Mouse (Mus musculus) hindbrain, postnatal 0 days (tissue): ENCODE data around the gene Snd1. TPM values are rescaled to one million over a fixed set of nuclear protein-coding genes. Genes with fewer than 3 reads are reported as not detected.
A peak's percentile ranks its signal among the peaks of the same experiment; 100 is the strongest.

ENCODE experiments used
- ATAC-seq: fragments of 200-750 bp; cut with Nextera tagmentation; 2 replicates; pipeline ENCODE4 v1.8.0; 2017; ENCODE audit warnings: mild to moderate bottlenecking, moderate TSS enrichment, moderate library complexity
- DNase-seq: peaks from one replicate; pipeline ENCODE4 v3.0.0-alpha.2; 2015; ENCODE audit warnings: low spot score
- H3K27ac ChIP-seq: fragments of 300-500 bp; sonication (generic); 2 replicates; pipeline ENCODE4 v1.5.1; 2014; ENCODE audit warnings: mild to moderate bottlenecking
- H3K27me3 ChIP-seq: fragments of 300-500 bp; sonication (generic); 2 replicates; pipeline ENCODE4 v1.6.1; 2014; ENCODE audit warnings: low read length, mixed read lengths; ENCODE audit not compliant: insufficient read depth
- H3K36me3 ChIP-seq: fragments of 300-500 bp; sonication (generic); 2 replicates; pipeline ENCODE4 v1.6.1; 2014; ENCODE audit warnings: low read length, mixed read lengths; ENCODE audit not compliant: insufficient read depth
- H3K4me1 ChIP-seq: fragments of 300-500 bp; sonication (generic); 2 replicates; pipeline ENCODE4 v1.6.1; 2014; ENCODE audit warnings: antibody characterized with exemption, low read length, mixed read lengths; ENCODE audit not compliant: insufficient read depth
- H3K4me2 ChIP-seq: fragments of 300-500 bp; sonication (generic); 2 replicates; pipeline ENCODE4 v1.6.1; 2014; ENCODE audit warnings: low read depth, mild to moderate bottlenecking, low read length, moderate library complexity, mixed read lengths
- H3K4me3 ChIP-seq: fragments of 300-500 bp; sonication (generic); 2 replicates; pipeline ENCODE4 v1.5.1; 2014; ENCODE audit warnings: low read length
- H3K9ac ChIP-seq: fragments of 300-500 bp; sonication (generic); replicated peaks from 2 replicates; pipeline ENCODE4 v1.6.1; 2014; ENCODE audit warnings: mild to moderate bottlenecking, low read length, moderate library complexity, mixed read lengths
- H3K9me3 ChIP-seq: fragments of 300-500 bp; sonication (generic); 2 replicates; pipeline ENCODE4 v1.6.1; 2016; ENCODE audit warnings: low read length, mixed read lengths
- CTCF ChIP-seq: IDR thresholded peaks from 2 replicates; pipeline ENCODE4 v1.5.1; 2016; ENCODE audit warnings: antibody characterized with exemption, control low read depth, low read depth
- WGBS: fragments of 180-500 bp; shearing (Covaris S2); extraction: QIAGEN DNeasy Blood & Tissue Kit; methylation state at CpG from one replicate; pipeline ENCODE4 v1.1.7; 2014; 5-methylcytosine and 5-hydroxymethylcytosine counted together
- polyA plus RNA-seq: library from polyadenylated mRNA; unstranded; fragments of >200 nt; fragmentation: Nextera tagmentation; extraction: Ambion mirVana; gene quantifications from 2 replicates; pipeline ENCODE4 v1.2.1, GENCODE M21; 2015
- total RNA-seq: library from RNA; depleted of rRNA; stranded (reverse); fragments of >200 nt; gene quantifications from 2 replicates; pipeline ENCODE4 v1.2.3, GENCODE M21; 2014

Gene Snd1
- total and polyA plus RNA-seq, 2 experiments from 2014 or later = 67.6 to 85.5 TPM

DNA sequence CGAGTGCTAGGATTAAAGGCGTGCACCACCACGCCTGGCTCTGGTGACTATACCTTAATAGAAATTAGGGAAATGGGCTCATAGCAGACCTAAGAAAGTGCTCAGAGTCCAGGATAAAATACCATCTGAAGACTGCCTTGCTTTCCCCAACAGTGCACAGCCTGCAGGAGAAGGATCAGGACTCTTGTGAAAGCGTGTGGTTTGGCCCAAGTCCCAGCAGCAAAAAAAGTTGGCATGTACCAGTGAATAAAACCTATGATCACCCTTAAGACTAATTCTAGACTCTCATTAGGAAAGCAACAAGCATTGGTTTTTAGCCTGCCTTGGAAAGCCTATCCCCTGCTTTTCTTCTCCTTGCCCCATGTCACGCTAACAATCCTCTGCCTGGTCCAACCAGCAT lies 348.9 kb downstream of the Snd1 start:
- DNase-seq = no peak
- Histone ChIP-seq H3K36me3 (peaks cover 3% of the 10 kb centered on the region; the same call in 1 of the 2 replicates), H3K4me1 (peaks cover 40% of the 10 kb centered on the region), H3K27ac (no peak overlapping the region), H3K27me3 (no peaks in the 10 kb centered on the region), H3K4me2 (no peak overlapping the region), H3K9ac (no peak overlapping the region), H3K4me3 (no peak overlapping the region), H3K9me3 (no peaks in the 10 kb centered on the region)
- ATAC-seq = no peak
- no peak for TF ChIP-seq CTCF
- 81% methylated on average over 5 of the region's 5 CpGs for WGBS

DNA sequence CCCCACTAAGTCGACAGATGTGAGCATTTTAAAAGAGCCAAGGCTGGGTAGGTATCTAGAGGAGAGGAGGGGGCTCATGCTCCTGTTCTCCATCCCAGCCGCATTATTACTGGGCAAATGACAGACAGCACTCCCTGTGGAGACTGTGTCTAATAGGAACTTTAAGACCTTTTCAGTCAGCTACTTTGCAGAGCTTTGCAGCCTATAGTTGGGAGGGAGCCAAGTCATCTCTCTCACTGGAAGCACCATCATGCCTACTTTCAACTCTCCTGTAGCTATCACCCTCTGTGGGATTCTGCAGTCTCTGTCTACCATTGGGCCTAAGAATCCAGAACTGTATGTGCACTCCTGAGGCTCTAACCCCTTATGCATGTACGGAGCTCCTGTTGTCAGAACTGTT lies 351.0 kb downstream of the Snd1 start:
- Histone ChIP-seq H3K36me3 (no peaks in the 10 kb centered on the region), H3K4me1 (peaks cover 34% of the 10 kb centered on the region), H3K27ac (no peak overlapping the region), H3K27me3 (no peaks in the 10 kb centered on the region), H3K4me2 (peak overlapping the region; percentile 97), H3K9me3 (no peaks in the 10 kb centered on the region), H3K9ac (no peak overlapping the region), H3K4me3 (no peak overlapping the region)
- WGBS = 39% methylated on average over 3 of the region's 3 CpGs
- no peak for TF ChIP-seq CTCF
- ATAC-seq (no peak), DNase-seq (no peak)

DNA sequence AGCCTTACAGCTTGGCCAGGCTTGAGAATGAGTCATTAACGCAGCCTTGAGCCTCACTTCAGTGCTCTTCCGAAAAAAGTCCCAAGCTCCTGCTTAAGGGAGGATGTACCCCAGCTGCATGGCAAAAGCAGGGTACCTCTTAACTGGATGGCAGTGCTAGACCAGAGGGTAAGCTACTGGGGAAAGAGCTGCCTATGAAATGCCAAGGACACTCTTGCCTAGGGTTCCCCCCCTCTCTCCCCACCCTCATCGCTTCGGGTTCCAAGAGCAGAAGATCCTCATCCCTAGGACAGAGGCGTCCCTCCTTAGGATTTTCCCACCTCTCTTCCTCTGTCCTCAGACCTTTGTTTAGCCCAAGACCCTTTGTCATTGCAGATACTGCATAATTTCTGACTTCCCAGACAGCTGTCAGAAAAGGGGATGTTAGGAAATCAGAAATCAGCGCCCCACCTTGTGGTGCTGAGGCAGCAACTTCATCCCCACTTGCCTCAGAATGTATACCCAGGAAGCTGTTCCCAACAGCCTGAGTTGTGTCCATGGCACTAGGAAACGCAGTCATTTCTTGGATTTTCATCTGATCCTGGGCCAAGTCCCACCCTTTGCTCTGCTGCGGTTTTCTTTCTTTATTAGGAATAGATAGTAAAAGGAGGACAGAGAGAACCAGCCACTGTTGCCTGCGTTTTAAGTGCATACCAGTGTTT lies 351.9 kb downstream of the Snd1 start:
- peak overlapping the region; percentile 15; the same call in 1 of the 2 replicates for H3K27ac ChIP-seq
- DNase-seq = peak; percentile 54
- WGBS = 29% methylated on average over 9 of the region's 9 CpGs

DNA sequence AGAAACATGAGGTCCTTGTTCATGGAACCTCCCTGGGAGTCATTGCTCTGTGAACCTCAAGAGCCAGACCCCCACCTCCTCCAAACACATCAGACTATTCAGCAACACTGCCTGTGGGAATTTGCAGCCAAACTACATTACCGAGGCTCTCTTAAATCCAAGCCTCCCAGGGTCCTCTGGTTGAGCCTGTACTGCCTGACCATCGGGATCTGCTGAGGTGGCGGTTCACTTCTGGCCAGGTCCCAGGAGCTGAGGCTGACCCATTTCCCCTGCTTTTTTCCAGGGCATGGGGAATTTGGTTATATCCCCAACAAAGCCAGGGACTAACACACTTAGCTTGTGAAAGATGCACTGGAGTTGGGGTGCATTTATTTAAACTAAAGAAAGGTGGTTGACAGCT lies 352.6 kb downstream of the Snd1 start:
- WGBS = 9% methylated on average over 3 of the region's 3 CpGs
- Histone ChIP-seq H3K36me3 (no peaks in the 10 kb centered on the region), H3K27me3 (no peaks in the 10 kb centered on the region), H3K4me3 (peak overlapping the region; percentile 87), H3K27ac (no peak overlapping the region), H3K4me1 (peaks cover 35% of the 10 kb centered on the region), H3K4me2 (peak overlapping the region; percentile 97), H3K9ac (peak overlapping the region; percentile 37; the same call in 1 of the 2 replicates), H3K9me3 (no peaks in the 10 kb centered on the region)
- no peak for TF ChIP-seq CTCF
- DNase-seq (no peak), ATAC-seq (no peak)

More for the DNA sequence above, 351.9 kb downstream of the Snd1 start:
- Histone ChIP-seq H3K27me3 (no peaks in the 10 kb centered on the region), H3K4me3 (peak overlapping the region; percentile 87), H3K4me1 (peaks cover 35% of the 10 kb centered on the region), H3K4me2 (peak overlapping the region; percentile 97), H3K9me3 (no peaks in the 10 kb centered on the region), H3K36me3 (no peaks in the 10 kb centered on the region), H3K9ac (peak overlapping the region; percentile 37)
- peak; percentile 64 for TF ChIP-seq CTCF
- no peak for ATAC-seq

DNA sequence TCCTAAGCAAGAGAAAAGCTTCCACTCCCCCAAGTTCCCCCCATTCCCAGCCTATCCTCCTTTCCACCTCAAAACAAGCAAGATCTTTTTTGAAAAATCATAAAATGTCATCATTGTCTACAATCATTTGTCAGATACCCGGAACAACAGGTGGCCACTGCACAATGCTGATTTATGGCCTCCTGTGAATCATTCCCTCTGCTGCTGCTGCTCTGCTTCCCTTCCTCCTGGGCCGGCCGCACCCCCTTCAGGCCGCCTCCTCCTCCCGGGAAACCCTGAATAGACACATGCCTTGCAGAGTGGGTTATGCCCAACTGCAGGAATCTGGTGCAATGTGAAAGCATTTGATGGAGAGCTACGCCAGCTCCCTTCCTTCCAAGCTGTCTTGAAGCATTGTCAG lies 353.7 kb downstream of the Snd1 start:
- H3K4me2 ChIP-seq = peak overlapping the region; percentile 97
- no peak overlapping the region for H3K27ac ChIP-seq
- peak overlapping the region; percentile 87 for H3K4me3 ChIP-seq
- H3K4me1 ChIP-seq = peaks cover 35% of the 10 kb centered on the region
- H3K9me3 ChIP-seq = no peaks in the 10 kb centered on the region
- ATAC-seq (no peak), DNase-seq (peak; percentile 44)
- WGBS = 9% methylated on average over 6 of the region's 6 CpGs
- peak overlapping the region; percentile 21 for H3K9ac ChIP-seq
- H3K36me3 ChIP-seq = no peaks in the 10 kb centered on the region
- TF ChIP-seq CTCF = peak; percentile 37; the same call in 1 of the 2 replicates
- H3K27me3 ChIP-seq = no peaks in the 10 kb centered on the region

DNA sequence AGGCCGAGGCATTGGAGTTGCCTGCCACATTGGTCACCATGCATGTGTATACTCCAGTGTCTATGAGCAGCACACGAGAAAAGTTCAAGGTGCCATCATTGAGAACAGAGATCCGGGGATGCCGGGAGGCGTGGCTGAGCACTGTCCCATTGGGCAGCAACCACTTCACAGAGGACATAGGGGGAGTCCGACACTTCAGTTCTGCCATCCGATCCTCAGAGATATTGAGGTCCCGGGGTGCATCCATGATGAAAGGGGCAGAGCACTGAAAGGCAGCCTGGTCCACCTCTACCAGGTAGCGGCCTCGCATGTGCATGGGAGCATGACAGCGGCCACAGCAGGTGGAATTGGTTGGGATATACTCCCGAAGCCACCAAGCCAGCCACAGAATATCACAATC lies 355.4 kb downstream of the Snd1 start:
- ATAC-seq = no peak
- H3K4me2 ChIP-seq = peak overlapping the region; percentile 97
- no peak overlapping the region for H3K9ac ChIP-seq
- H3K4me1 ChIP-seq = peaks cover 40% of the 10 kb centered on the region
- no peak for TF ChIP-seq CTCF
- no peaks in the 10 kb centered on the region for H3K27me3 ChIP-seq
- peak overlapping the region; percentile 87 for H3K4me3 ChIP-seq
- WGBS = 83% methylated on average over 12 of the region's 12 CpGs
- no peak overlapping the region for H3K27ac ChIP-seq
- no peaks in the 10 kb centered on the region for H3K36me3 ChIP-seq
- H3K9me3 ChIP-seq = no peaks in the 10 kb centered on the region
- no peak for DNase-seq

DNA sequence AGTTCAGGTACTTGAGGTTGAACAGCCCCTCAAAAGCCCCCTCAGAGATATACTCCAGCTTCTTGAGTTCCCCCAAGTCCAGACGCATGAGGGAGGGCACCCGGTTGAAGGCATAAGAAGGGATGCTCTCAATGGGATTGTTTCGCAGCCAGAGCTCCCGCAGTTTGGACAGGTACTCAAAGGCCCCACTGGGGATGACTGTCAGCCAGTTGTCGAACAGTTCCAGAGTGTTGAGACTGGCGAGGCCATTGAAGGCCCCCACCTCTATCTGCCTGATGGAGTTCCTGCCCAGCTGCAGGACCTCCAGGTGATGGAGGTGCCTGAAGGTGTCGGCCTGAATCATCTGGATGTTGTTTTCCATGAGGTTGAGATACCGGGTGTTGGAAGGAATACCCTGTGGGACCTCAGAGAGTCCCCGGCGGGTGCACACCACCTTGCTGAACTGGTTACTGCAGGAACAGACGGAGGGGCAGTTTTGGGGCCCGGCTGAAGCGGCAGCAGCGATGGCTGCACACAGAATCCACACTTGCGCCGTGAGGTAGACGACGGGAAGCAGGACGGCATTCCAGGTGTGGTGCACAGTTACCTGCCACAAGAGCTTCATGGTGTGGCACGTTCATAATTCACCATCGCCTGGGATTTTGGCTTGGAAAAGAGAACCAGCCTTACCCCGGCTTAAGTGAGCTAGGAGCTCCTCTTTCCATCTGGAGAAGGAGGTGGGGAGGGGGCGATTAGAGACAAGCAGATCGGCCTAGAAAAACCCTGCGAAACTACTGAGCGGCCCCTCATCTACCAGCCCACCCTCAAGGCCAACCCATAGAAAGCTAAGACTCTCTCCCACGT lies 356.3 kb downstream of the Snd1 start, which contains the start of gene Lrrc4:
Gene Lrrc4, minus strand, starts transcription at position 737 of the 843 bp plus-strand sequence.
- H3K9ac ChIP-seq = peak within 1 kb of the TSS; percentile 93
- no peaks in the 10 kb centered on the region for H3K9me3 ChIP-seq
- no peak for TF ChIP-seq CTCF
- peak within 1 kb of the TSS; percentile 97 for H3K4me2 ChIP-seq
- H3K27ac ChIP-seq = peak within 1 kb of the TSS; percentile 94
- peak within 1 kb of the TSS; percentile 87 for H3K4me3 ChIP-seq
- DNase-seq (peak; percentile 51), ATAC-seq (no peak)
- WGBS = 20% methylated on average over 27 of the region's 27 CpGs
- H3K4me1 ChIP-seq = peaks cover 31% of the 10 kb centered on the region
- H3K36me3 ChIP-seq = no peaks in the 10 kb centered on the region
- no peaks in the 10 kb centered on the region for H3K27me3 ChIP-seq
